Mouse (Mus musculus): Measurements from ENCODE around the gene Vmn1r202. TPM values are rescaled to one million over a fixed set of nuclear protein-coding genes. Genes with fewer than 3 reads are reported as not detected.
"Not testable (repeated sequence)": the region's sequence is repeated elsewhere in the genome, so short reads cannot be mapped to it uniquely, and the experiment has no call there.

The Vmn1r202 gene
- total RNA-seq (2021), result under 1 TPM; 0.07 TPM
- long read RNA-seq, experiment 1, result 0 reads
- long read RNA-seq, experiment 2, result 0 reads

DNA sequence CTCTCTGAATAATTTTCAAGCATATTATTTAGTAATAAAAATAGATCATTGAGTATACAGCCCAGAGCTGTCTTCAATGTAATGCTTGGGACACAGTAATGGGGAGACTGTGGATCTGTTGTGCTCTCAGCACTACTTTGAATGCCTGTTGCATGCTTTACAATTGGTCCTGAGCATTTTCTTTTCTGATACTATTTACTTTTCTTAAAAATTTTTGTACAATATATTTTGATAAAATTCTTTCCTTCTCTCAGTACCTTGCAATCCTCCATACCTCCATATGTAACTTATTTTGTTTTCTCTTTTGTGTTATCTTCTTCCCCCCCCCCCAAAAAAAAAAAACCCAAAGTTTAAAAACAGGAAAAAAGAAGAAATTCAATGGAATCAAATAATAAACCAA, at the start of gene Vmn1r202:
TSS of gene Vmn1r202 (minus strand) at position 101 of the 400 bp plus-strand sequence.
- DNase-seq, result no peak

DNA sequence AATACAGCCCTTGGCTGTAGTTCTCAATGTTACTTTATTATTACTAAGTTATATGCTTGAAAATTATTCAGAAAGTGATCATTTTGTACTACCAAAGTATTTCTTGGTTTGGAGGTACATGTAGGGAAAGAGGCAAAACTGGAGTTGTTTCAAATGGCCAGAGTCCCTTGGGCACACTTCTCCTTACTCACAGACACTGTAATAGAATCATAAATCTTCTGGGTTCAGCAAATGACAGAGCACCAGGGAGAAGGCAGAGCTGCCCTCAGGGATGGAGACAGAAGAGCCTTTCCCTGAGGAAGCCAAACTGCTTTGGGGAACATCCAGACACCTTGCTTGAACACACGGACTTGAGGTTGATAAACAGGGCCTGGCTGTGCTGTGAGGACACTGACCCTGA, 47.7 kb upstream of the Vmn1r202 start, which contains the start of gene Vmn1r204:
TSS of gene Vmn1r204 (plus strand) at position 301 of the 400 bp plus-strand sequence.
- DNase-seq, result not testable (repeated sequence)

DNA sequence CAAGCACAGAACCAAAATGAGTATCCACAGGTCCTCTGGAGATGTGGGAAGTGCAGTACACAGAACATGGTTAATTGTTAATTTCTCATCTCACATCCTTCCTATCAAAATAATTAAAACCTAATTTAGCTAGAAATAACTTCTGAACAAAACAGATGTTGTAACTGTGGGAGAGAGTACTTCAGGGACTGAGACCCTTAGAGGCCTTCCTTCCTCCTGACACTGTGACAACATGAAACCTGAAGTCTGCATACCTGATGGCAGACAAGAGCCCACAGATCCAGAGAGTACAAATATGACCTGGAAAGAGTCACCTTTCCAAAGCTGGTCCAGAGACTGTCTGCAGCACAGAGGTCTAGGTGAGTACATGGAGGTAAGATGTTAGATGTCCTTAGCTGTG, 12.6 kb upstream of the Vmn1r202 start, which contains the start of gene Vmn1r203:
TSS of gene Vmn1r203 (plus strand) at position 301 of the 400 bp plus-strand sequence.
- DNase-seq, result no peak

GRCm38 (mm10) chr13:22502431-22502830, 2.8 kb downstream of the Vmn1r202 start:
- no peak for DNase-seq

GRCm38 (mm10) chr13:22471623-22472022, 33.6 kb downstream of the Vmn1r202 start, which contains the start of gene Vmn1r201:
Vmn1r201 (plus strand) TSS chr13:22471923.
- no peak for DNase-seq

DNA sequence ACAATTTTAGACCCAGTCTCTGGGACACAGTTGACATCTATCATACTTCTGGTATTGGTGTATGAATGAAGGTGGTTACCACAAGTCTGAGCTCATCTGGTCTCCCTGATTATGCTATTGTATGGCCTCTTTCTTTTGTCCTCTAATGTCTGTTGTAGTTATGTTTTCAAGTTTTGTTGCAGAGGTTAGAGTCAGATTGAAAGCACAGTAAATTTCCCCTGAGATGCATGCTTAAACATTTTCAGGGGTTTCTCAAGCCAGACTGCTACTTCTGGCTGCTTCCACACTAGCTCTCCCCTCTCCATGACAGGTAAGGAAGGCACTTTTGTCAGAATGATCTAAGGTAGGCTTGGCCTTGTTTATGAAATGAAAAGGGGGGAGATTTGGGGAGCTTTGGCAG, 50.0 kb downstream of the Vmn1r202 start:
- DNase-seq, result no peak

Other genes with a start within 250 kb of the Vmn1r202 start
- gene Vmn1r195, start 234.9 kb downstream of the Vmn1r202 start, total RNA-seq (2021), result not detected
- not detected for gene Vmn1r196, start 215.5 kb downstream of the Vmn1r202 start, total RNA-seq (2021)
- gene Vmn1r197, start 180.8 kb downstream of the Vmn1r202 start, total RNA-seq (2021), result not detected
- gene Vmn1r198, start 155.0 kb downstream of the Vmn1r202 start, total RNA-seq (2021), result not detected
- not detected for gene Vmn1r199, start 125.6 kb downstream of the Vmn1r202 start, total RNA-seq (2021)
- gene Vmn1r200, start 115.0 kb downstream of the Vmn1r202 start, total RNA-seq (2021), result not detected
- not detected for gene Vmn1r201, start 33.5 kb downstream of the Vmn1r202 start, total RNA-seq (2021)
- gene Vmn1r203, start 12.7 kb upstream of the Vmn1r202 start, total RNA-seq (2021), result not detected
- gene Vmn1r204, start 47.8 kb upstream of the Vmn1r202 start, total RNA-seq (2021), result not detected
- gene Vmn1r205, start 87.6 kb upstream of the Vmn1r202 start, total RNA-seq (2021), result not detected
- gene Vmn1r206, start 118.9 kb upstream of the Vmn1r202 start, total RNA-seq (2021), result not detected
- not detected for gene Vmn1r207-ps, start 224.2 kb upstream of the Vmn1r202 start, total RNA-seq (2021)